ENCODE assay signal across 23 mouse cellular contexts in genomic region chr2:172543987-172544386, GRCm38 (mm10). TPM values are rescaled to one million over a fixed set of nuclear protein-coding genes. Genes with fewer than 3 reads are reported as not detected.
DNase-seq lines count a peak whose midpoint lies in the region; ATAC-seq and TF ChIP-seq lines count a peak whose summit lies in the region.
"Had no signal": no experiment of that assay in that cellular context is flagged by ENCODE, and none has a peak within 500 bp of the region (broad histone marks: within the 10 kb centered on the region; RNA-seq: fewer than 3 reads in every experiment).

No protein-coding gene starts in this region.

- TF ChIP-seq EP300 in ES-Bruce4 (IDR thresholded peaks at IDR 0.05; ENCODE audit: insufficient read depth, low read depth, low read length): peak; percentile 92

- in situ Hi-C loops in ES-E14 (cut with MboI; ENCODE audit: low sequenced_read_pairs in 2 of 2, unreplicated experiment in 2 of 2): no loop called here

- H3K4me1 ChIP-seq in ES-Bruce4 (ENCODE audit: control insufficient read depth, insufficient read depth, low read length) (peaks cover 8% of the 10 kb centered on the region), ES-E14 (ENCODE audit: control insufficient read depth in 2 of 2, insufficient read depth in 2 of 2, low read length in 2 of 2, poor library complexity in 1 of 2) (peaks cover 6 to 20% of the 10 kb centered on the region in 2 experiments)
- H3K4me1 ChIP-seq in forebrain, embryonic 10.5 days: peaks cover 40% of the 10 kb centered on the region
- H3K4me1 ChIP-seq in midbrain, embryonic 11.5 days (ENCODE audit: control insufficient read depth, insufficient read depth, low read length): peaks cover 12% of the 10 kb centered on the region

- peaks cover 3% of the 10 kb centered on the region; the same call in 1 of the 2 replicates for H3K27me3 ChIP-seq in ES-Bruce4 (ENCODE audit: control insufficient read depth, insufficient read depth, low read length, poor library complexity, severe bottlenecking)
- H3K27me3 ChIP-seq in forebrain, embryonic 10.5 days (ENCODE audit: poor library complexity, severe bottlenecking): peaks cover 74% of the 10 kb centered on the region
- peaks cover 53% of the 10 kb centered on the region for H3K27me3 ChIP-seq in midbrain, embryonic 11.5 days (ENCODE audit: control insufficient read depth, insufficient read depth, low read length)

- no peaks in the 10 kb centered on the region for H3K36me3 ChIP-seq in ES-Bruce4 (ENCODE audit: control insufficient read depth, insufficient read depth, low read length, poor library complexity, severe bottlenecking)
- H3K36me3 ChIP-seq in ES-E14 (ENCODE audit: control insufficient read depth, insufficient read depth, low read length, poor library complexity, severe bottlenecking): no peaks in the 10 kb centered on the region
- H3K36me3 ChIP-seq in forebrain, embryonic 10.5 days (replicated peaks): no peaks in the 10 kb centered on the region
- no peaks in the 10 kb centered on the region for H3K36me3 ChIP-seq in midbrain, embryonic 11.5 days (ENCODE audit: control insufficient read depth, insufficient read depth, low read length)
- H3K36me3 ChIP-seq: embryonic facial prominence, embryonic 13.5 days; embryonic facial prominence, embryonic 15.5 days; forebrain, embryonic 15.5 days had no signal

- no peak for TF ChIP-seq CTCF in ES-Bruce4 (IDR thresholded peaks at IDR 0.05; ENCODE audit: low read depth, low read length)

- H3K27ac ChIP-seq in ES-Bruce4 (ENCODE audit: insufficient read depth, low read length): peak overlapping the region; percentile 84
- peak overlapping the region; percentile 61; the same call in 1 of the 2 replicates for H3K27ac ChIP-seq in ES-E14 (ENCODE audit: insufficient read depth, low read depth, low read length, poor library complexity, severe bottlenecking)
- no peak overlapping the region for H3K27ac ChIP-seq in forebrain, embryonic 10.5 days
- H3K27ac ChIP-seq in midbrain, embryonic 11.5 days (ENCODE audit: low read depth, low read length): no peak overlapping the region
- H3K27ac ChIP-seq: embryonic facial prominence, embryonic 13.5 days; embryonic facial prominence, embryonic 15.5 days; forebrain, embryonic 13.5 days; forebrain, embryonic 15.5 days had no signal

- no peak for ATAC-seq in midbrain, embryonic 11.5 days (ENCODE audit: low FRiP score)
- ATAC-seq: forebrain, embryonic 13.5 days; forebrain, embryonic 15.5 days; forebrain, postnatal 0 days had no signal

- WGBS in forebrain, embryonic 10.5 days: 60% methylated on average over 4 of the region's 4 CpGs
- WGBS in midbrain, embryonic 11.5 days: 45% methylated on average over 4 of the region's 4 CpGs

- no peak for TF ChIP-seq POLR2A in ES-Bruce4 (IDR thresholded peaks at IDR 0.05; ENCODE audit: insufficient read depth, low read length)

- H3K4me2 ChIP-seq in midbrain, embryonic 11.5 days: no peak overlapping the region
- H3K4me2 ChIP-seq: embryonic facial prominence, embryonic 13.5 days; embryonic facial prominence, embryonic 15.5 days; forebrain, embryonic 13.5 days; forebrain, embryonic 15.5 days had no signal

- DNase-seq in ES-E14 (ENCODE audit: low read depth, low spot score) (no peak), ZHBTc4 (ENCODE audit: low read depth, low spot score) (peak; percentile 50)
- DNase-seq in forebrain, embryonic 10.5 days (ENCODE audit: extremely low spot score, low spot score): no peak
- no peak for DNase-seq in midbrain, embryonic 11.5 days (ENCODE audit: low spot score, missing footprints)
- DNase-seq: adrenal gland, adult 2 months; adrenal gland, postnatal 10 days; adrenal gland, postnatal 25 days; cerebellum, adult 11 months; cerebellum, adult 18-20 months; cerebellum, adult 8-10 months; cerebellum, adult 9-11 months; cerebellum, postnatal 14 days; cerebellum, postnatal 36 days; embryo, embryonic 11 days; forebrain, postnatal 0 days had no signal

- H3K9ac ChIP-seq in ES-Bruce4 (ENCODE audit: low read depth, poor library complexity, severe bottlenecking) (0 out of 2 replicates have a peak overlapping the region, but pooled peaks have one; percentile 13), ES-E14 (ENCODE audit: insufficient read depth, low read depth, low read length, poor library complexity, severe bottlenecking) (no peak overlapping the region)
- H3K9ac ChIP-seq in midbrain, embryonic 11.5 days (ENCODE audit: low read length): no peak overlapping the region
- H3K9ac ChIP-seq: embryonic facial prominence, embryonic 13.5 days; embryonic facial prominence, embryonic 15.5 days; forebrain, embryonic 13.5 days; forebrain, embryonic 15.5 days; forebrain, postnatal 0 days had no signal

- H3K4me3 ChIP-seq in ES-Bruce4 (ENCODE audit: low read depth, low read length): no peak overlapping the region
- H3K4me3 ChIP-seq in ES-E14 (ENCODE audit: insufficient read depth in 1 of 2, low read depth in 1 of 2, low read length in 2 of 2, poor library complexity in 1 of 2, severe bottlenecking in 1 of 2): no peak overlapping the region
- H3K4me3 ChIP-seq in forebrain, embryonic 10.5 days: no peak overlapping the region
- no peak overlapping the region for H3K4me3 ChIP-seq in midbrain, embryonic 11.5 days (ENCODE audit: low read depth, low read length)
- H3K4me3 ChIP-seq: embryonic facial prominence, embryonic 13.5 days; embryonic facial prominence, embryonic 15.5 days; erythroblast, embryonic 14.5 days; forebrain, embryonic 13.5 days; forebrain, embryonic 15.5 days had no signal

- H3K9me3 ChIP-seq in ES-Bruce4 (replicated peaks; ENCODE audit: control insufficient read depth, insufficient read depth, low read length, poor library complexity, severe bottlenecking) (peaks cover 7% of the 10 kb centered on the region), ES-E14 (ENCODE audit: control insufficient read depth, insufficient read depth, low read depth, low read length) (no peaks in the 10 kb centered on the region)
- H3K9me3 ChIP-seq in forebrain, embryonic 10.5 days: peaks cover 16% of the 10 kb centered on the region
- no peaks in the 10 kb centered on the region for H3K9me3 ChIP-seq in midbrain, embryonic 11.5 days (ENCODE audit: control insufficient read depth, low read length)
- H3K9me3 ChIP-seq: embryonic facial prominence, embryonic 15.5 days; forebrain, embryonic 15.5 days had no signal

TF ChIP-seq in ES-E14, 5 proteins besides CTCF, POLR2A, EP300 and RAD21:
- TF ChIP-seq ZC3H11A (IDR thresholded peaks at IDR 0.05; ENCODE audit: borderline replicate concordance, low read depth, low read length): no peak
- no peak for TF ChIP-seq ZNF384 (IDR thresholded peaks at IDR 0.05; ENCODE audit: low read depth, low read length)
- no peak for TF ChIP-seq HCFC1 (IDR thresholded peaks at IDR 0.05; ENCODE audit: borderline replicate concordance, insufficient read depth, low read length)
- TF ChIP-seq CHD2 (IDR thresholded peaks at IDR 0.05; ENCODE audit: low read depth, low read length): no peak
- TF ChIP-seq MAFK (IDR thresholded peaks at IDR 0.05; ENCODE audit: insufficient read depth, low read depth, low read length): no peak

RNA-seq across cellular contexts. Expression of gene Tfap2c, which starts 5.4 kb away (rescaled TPM):
- 107 TPM in 2 replicates for polyA plus RNA-seq in ES-Bruce4 (2011; ENCODE audit: insufficient read depth, insufficient read length, low read depth, missing spikeins)
- 18.2 and 19.7 TPM in 2 replicates for total RNA-seq in ES-E14 (2012; rRNA removed)
- 38.2 and 43.2 TPM in 2 replicates for polyA plus RNA-seq in forebrain, embryonic 10.5 days (2016; fragmentation: Nextera tagmentation; extraction: Ambion mirVana)
- 2.8 and 4.5 TPM in 2 replicates for polyA plus RNA-seq in midbrain, embryonic 11.5 days (2014; fragmentation: Nextera tagmentation; extraction: Ambion mirVana)
- total RNA-seq: adrenal gland, adult 2 months; adrenal gland, postnatal 10 days; adrenal gland, postnatal 25 days; common myeloid progenitor, adult 5-6 weeks; MEL had no signal
- polyA plus RNA-seq: adrenal gland, adult 2 months; erythroblast, embryonic 14.5 days had no signal

Comparison
In these comparisons a context has a peak if more than half of its experiments do, and no peak if none do; other contexts are left out.
1. H3K27ac ChIP-seq: peak in ES-Bruce4 (single experiment) and ES-E14 (single experiment); none in forebrain, embryonic 10.5 days (single experiment) and midbrain, embryonic 11.5 days (single experiment).